Mouse (Mus musculus) thymus, adult 2 months (tissue): ENCODE results near the gene Spint1. TPM values are rescaled to one million over a fixed set of nuclear protein-coding genes. Genes with fewer than 3 reads are reported as not detected.

ENCODE experiments used
- DNase-seq: peaks from one replicate; pipeline ENCODE4 v3.0.0; 2021
- H3K27ac ChIP-seq: fragments of 200-500 bp; 2 replicates; pipeline ENCODE4 v1.5.1; 2012; ENCODE audit warnings: low read length, control low read depth; ENCODE audit not compliant: control insufficient read depth, insufficient read depth
- H3K27me3 ChIP-seq: fragments of 200-500 bp; 2 replicates; pipeline ENCODE4 v1.6.1; 2012; ENCODE audit warnings: mild to moderate bottlenecking, low read length, moderate library complexity, mixed read lengths; ENCODE audit not compliant: control insufficient read depth, insufficient read depth
- H3K36me3 ChIP-seq: fragments of 200-500 bp; 2 replicates; pipeline ENCODE4 v1.6.1; 2012; ENCODE audit warnings: mild to moderate bottlenecking, low read length, moderate library complexity; ENCODE audit not compliant: control insufficient read depth, insufficient read depth
- H3K4me1 ChIP-seq: fragments of 200-500 bp; replicated peaks from 2 replicates; pipeline ENCODE4 v1.6.1; 2012; ENCODE audit warnings: low read length; ENCODE audit not compliant: control insufficient read depth, insufficient read depth
- H3K4me3 ChIP-seq: fragments of 200-500 bp; 2 replicates; pipeline ENCODE4 v1.5.1; 2012; ENCODE audit warnings: mild to moderate bottlenecking, low read length, control low read depth, moderate library complexity; ENCODE audit not compliant: control insufficient read depth, insufficient read depth
- CTCF ChIP-seq: fragments of 200-500 bp; IDR thresholded peaks from 2 replicates; pipeline ENCODE4 v1.5.1; 2012; ENCODE audit warnings: mild to moderate bottlenecking, control low read depth, low read length, moderate library complexity, borderline replicate concordance; ENCODE audit not compliant: control insufficient read depth, poor library complexity, insufficient read depth; ENCODE audit errors: extremely low read depth
- POLR2A ChIP-seq: fragments of 200-500 bp; IDR thresholded peaks from 2 replicates; pipeline ENCODE4 v1.6.1; 2012; ENCODE audit warnings: mild to moderate bottlenecking, low read length, control low read depth, moderate library complexity; ENCODE audit not compliant: control insufficient read depth, poor library complexity, insufficient read depth; ENCODE audit errors: extremely low read depth
- WGBS: fragments of 180-500 bp; shearing (Covaris S2); methylation state at CpG from one replicate; pipeline ENCODE4 v1.1.7; 2018; 5-methylcytosine and 5-hydroxymethylcytosine counted together
- polyA plus RNA-seq: library from polyadenylated mRNA; depleted of rRNA; stranded (reverse); fragments of >200 nt; gene quantifications from 2 replicates; pipeline ENCODE4 v1.2.3, GENCODE M21; 2012; rRNA removed

The Spint1 gene
- polyA plus RNA-seq, 1 experiment = 22.0 TPM

GRCm38 (mm10) chr2:119293776-119294390 is 56.7 kb downstream of the Spint1 start:
- no peak for DNase-seq
- TF ChIP-seq CTCF = no peak
- no peak for TF ChIP-seq POLR2A
- H3K36me3 ChIP-seq = peaks cover 17% of the 10 kb centered on the region
- H3K27me3 ChIP-seq = no peaks in the 10 kb centered on the region
- 98% methylated on average over 34 of the region's 34 CpGs for WGBS
- no peak overlapping the region for H3K27ac ChIP-seq
- peaks cover 10% of the 10 kb centered on the region for H3K4me1 ChIP-seq
- no peak overlapping the region for H3K4me3 ChIP-seq

GRCm38 (mm10) chr2:119294411-119294810 is 57.2 kb downstream of the Spint1 start:
- H3K27me3 ChIP-seq = no peaks in the 10 kb centered on the region
- H3K27ac ChIP-seq = no peak overlapping the region
- peaks cover 17% of the 10 kb centered on the region for H3K36me3 ChIP-seq
- no peak overlapping the region for H3K4me3 ChIP-seq
- H3K4me1 ChIP-seq = peaks cover 6% of the 10 kb centered on the region
- 97% methylated on average over 18 of the region's 18 CpGs for WGBS
- DNase-seq = no peak
- TF ChIP-seq CTCF (no peak), POLR2A (no peak)

GRCm38 (mm10) chr2:119296756-119297155 is 59.6 kb downstream of the Spint1 start:
- Histone ChIP-seq H3K4me1 (peaks cover 19% of the 10 kb centered on the region), H3K4me3 (no peak overlapping the region), H3K36me3 (peaks cover 17% of the 10 kb centered on the region), H3K27me3 (no peaks in the 10 kb centered on the region), H3K27ac (no peak overlapping the region)
- DNase-seq = no peak
- WGBS = 96% methylated on average over 12 of the region's 12 CpGs
- TF ChIP-seq CTCF = no peak
- no peak for TF ChIP-seq POLR2A

GRCm38 (mm10) chr2:119297506-119297905 is 60.3 kb downstream of the Spint1 start:
- H3K4me3 ChIP-seq = no peak overlapping the region
- peaks cover 17% of the 10 kb centered on the region for H3K36me3 ChIP-seq
- 95% methylated on average over 19 of the region's 19 CpGs for WGBS
- DNase-seq = no peak
- TF ChIP-seq CTCF (no peak), POLR2A (no peak)
- H3K4me1 ChIP-seq = peaks cover 19% of the 10 kb centered on the region
- no peak overlapping the region for H3K27ac ChIP-seq
- no peaks in the 10 kb centered on the region for H3K27me3 ChIP-seq

GRCm38 (mm10) chr2:119298330-119298729 is 61.2 kb downstream of the Spint1 start:
- peak; percentile 72 for DNase-seq

GRCm38 (mm10) chr2:119298839-119299238 is 61.7 kb downstream of the Spint1 start:
- WGBS = 100% methylated on average over 2 of the region's 2 CpGs
- TF ChIP-seq POLR2A = no peak
- no peak for TF ChIP-seq CTCF
- Histone ChIP-seq H3K27ac (no peak overlapping the region), H3K27me3 (no peaks in the 10 kb centered on the region), H3K4me1 (peaks cover 19% of the 10 kb centered on the region), H3K36me3 (peaks cover 17% of the 10 kb centered on the region), H3K4me3 (no peak overlapping the region)
- DNase-seq = no peak

More at GRCm38 (mm10) chr2:119298330-119298729, 61.2 kb downstream of the Spint1 start:
- 49% methylated on average over 5 of the region's 5 CpGs for WGBS
- H3K27me3 ChIP-seq = no peaks in the 10 kb centered on the region
- TF ChIP-seq CTCF (no peak), POLR2A (no peak)
- H3K4me1 ChIP-seq = peaks cover 19% of the 10 kb centered on the region
- no peak overlapping the region for H3K27ac ChIP-seq
- peaks cover 17% of the 10 kb centered on the region for H3K36me3 ChIP-seq
- no peak overlapping the region for H3K4me3 ChIP-seq

Other genes with a start within 250 kb of the Spint1 start
- gene Ccdc32, start 208.0 kb upstream of the Spint1 start, polyA plus RNA-seq = 6.1 and 7.1 TPM in 2 replicates
- 7.8 and 10.4 TPM in 2 replicates for gene Rpusd2, start 202.6 kb upstream of the Spint1 start, polyA plus RNA-seq
- gene Knl1, start 190.2 kb upstream of the Spint1 start, polyA plus RNA-seq = 3.8 and 4.8 TPM in 2 replicates
- gene Rad51, start 124.6 kb upstream of the Spint1 start, polyA plus RNA-seq = 22.1 and 33.4 TPM in 2 replicates
- 19.3 and 21.6 TPM in 2 replicates for gene Rmdn3, start 80.3 kb upstream of the Spint1 start, polyA plus RNA-seq
- gene Gchfr, start 69.6 kb upstream of the Spint1 start, polyA plus RNA-seq = 12.5 and 16.3 TPM in 2 replicates
- 0.70 and 1.1 TPM in 2 replicates for gene Gm14137, start 62.9 kb upstream of the Spint1 start, polyA plus RNA-seq
- gene Zfyve19, start 28.7 kb upstream of the Spint1 start, polyA plus RNA-seq = 56.2 and 60.9 TPM in 2 replicates
- 6.4 and 7.1 TPM in 2 replicates for gene Dnajc17, start 28.6 kb upstream of the Spint1 start, polyA plus RNA-seq
- gene Ppp1r14d, start 7.5 kb upstream of the Spint1 start, polyA plus RNA-seq = 0.42 and 0.92 TPM in 2 replicates
- gene Rhov, start 33.9 kb downstream of the Spint1 start, polyA plus RNA-seq = 2.6 and 3.5 TPM in 2 replicates
- gene Vps18, start 51.4 kb downstream of the Spint1 start, polyA plus RNA-seq = 28.4 and 30.5 TPM in 2 replicates
- gene Dll4, start 88.4 kb downstream of the Spint1 start, polyA plus RNA-seq = 17.6 and 18.9 TPM in 2 replicates
- 1.1 TPM in 2 replicates for gene Chac1, start 113.9 kb downstream of the Spint1 start, polyA plus RNA-seq
- 16.1 and 17.4 TPM in 2 replicates for gene Ino80, start 240.3 kb downstream of the Spint1 start, polyA plus RNA-seq